Mouse (Mus musculus) myocyte (in vitro differentiated cells): ENCODE results near the gene Rbm6. TPM values are rescaled to one million over a fixed set of nuclear protein-coding genes. Genes with fewer than 3 reads are reported as not detected.

Source experiments
- H3K27me3 ChIP-seq: one replicate; pipeline ENCODE4 v1.6.1; 2011; ENCODE audit not compliant: control insufficient read depth, insufficient read depth, insufficient read length
- H3K36me3 ChIP-seq: one replicate; pipeline ENCODE4 v1.6.1; 2011; ENCODE audit not compliant: control insufficient read depth, insufficient read depth
- H3K4me2 ChIP-seq: one replicate; pipeline ENCODE4 v1.6.1; 2011; ENCODE audit warnings: low read depth, control low read depth
- H3K4me3 ChIP-seq: one replicate; pipeline ENCODE4 v1.5.1; 2011; ENCODE audit warnings: mild to moderate bottlenecking, control low read depth, moderate library complexity
- H3K79me2 ChIP-seq: one replicate; pipeline ENCODE4 v1.6.1; 2011; ENCODE audit not compliant: control insufficient read depth, insufficient read depth
- H3ac ChIP-seq: one replicate; pipeline ENCODE4 v1.6.1; 2011; ENCODE audit not compliant: control insufficient read depth, insufficient read length
- CEBPB ChIP-seq: IDR thresholded peaks from 2 replicates; pipeline ENCODE4 v1.6.1; 2011; ENCODE audit warnings: mild to moderate bottlenecking, moderate library complexity; ENCODE audit not compliant: poor library complexity, insufficient read depth, severe bottlenecking
- E2F4 ChIP-seq: IDR thresholded peaks from one replicate; pipeline ENCODE4 v1.6.1; 2011; ENCODE audit warnings: mild to moderate bottlenecking, control low read depth, moderate library complexity; ENCODE audit not compliant: insufficient read depth
- MAX ChIP-seq: IDR thresholded peaks from one replicate; pipeline ENCODE4 v1.6.1; 2011; ENCODE audit warnings: low read depth, mild to moderate bottlenecking, control low read depth
- MYOD1 ChIP-seq, 3 experiments: IDR thresholded peaks; one replicate each; pipeline ENCODE4 v1.6.1; 2011; ENCODE audit warnings: control low read depth in 2 of 3, low read depth in 2 of 3, mild to moderate bottlenecking in 2 of 3, moderate library complexity in 1 of 3; ENCODE audit not compliant: insufficient read length in 2 of 3, control insufficient read depth in 1 of 3
- MYOG ChIP-seq, 3 experiments: IDR thresholded peaks; one replicate each; pipeline ENCODE4 v1.6.1; 2011; ENCODE audit warnings: control low read depth in 2 of 3, low read depth in 2 of 3, mild to moderate bottlenecking in 2 of 3; ENCODE audit not compliant: insufficient read length in 2 of 3, control insufficient read depth in 1 of 3, insufficient read depth in 1 of 3
- POLR2A ChIP-seq: IDR thresholded peaks from one replicate; pipeline ENCODE4 v1.6.1; 2011; ENCODE audit warnings: low read depth, mild to moderate bottlenecking, control low read depth, moderate library complexity; ENCODE audit not compliant: insufficient read length
- POLR2AphosphoS2 ChIP-seq: IDR thresholded peaks from one replicate; pipeline ENCODE4 v1.6.1; 2011; ENCODE audit warnings: low read depth, control low read depth; ENCODE audit not compliant: insufficient read length
- REST ChIP-seq: IDR thresholded peaks from one replicate; pipeline ENCODE4 v1.6.1; 2011; ENCODE audit warnings: mild to moderate bottlenecking, control low read depth, moderate library complexity; ENCODE audit not compliant: insufficient read depth, insufficient read length
- SRF ChIP-seq: IDR thresholded peaks from one replicate; pipeline ENCODE4 v1.6.1; 2011; ENCODE audit warnings: low read depth; ENCODE audit not compliant: control insufficient read depth, insufficient read length
- TCF12 ChIP-seq: IDR thresholded peaks from one replicate; pipeline ENCODE4 v1.6.1; 2011; ENCODE audit warnings: mild to moderate bottlenecking, control low read depth; ENCODE audit not compliant: poor library complexity, insufficient read depth, severe bottlenecking
- TCF3 ChIP-seq: IDR thresholded peaks from one replicate; pipeline ENCODE4 v1.6.1; 2011; ENCODE audit warnings: low read depth, control low read depth; ENCODE audit not compliant: insufficient read length
- USF1 ChIP-seq: IDR thresholded peaks from one replicate; pipeline ENCODE4 v1.6.1; 2011; ENCODE audit warnings: low read depth, mild to moderate bottlenecking, control low read depth, moderate library complexity
- polyA plus RNA-seq: library from polyadenylated mRNA; unstranded; fragments of >200 nt; fragmentation: generic; extraction: Trizol; gene quantifications from one replicate; pipeline ENCODE4 v1.2.1, GENCODE M21; 2012; ENCODE audit warnings: missing spikeins

The Rbm6 gene
- polyA plus RNA-seq, 1 experiment, result 10.2 TPM

DNA sequence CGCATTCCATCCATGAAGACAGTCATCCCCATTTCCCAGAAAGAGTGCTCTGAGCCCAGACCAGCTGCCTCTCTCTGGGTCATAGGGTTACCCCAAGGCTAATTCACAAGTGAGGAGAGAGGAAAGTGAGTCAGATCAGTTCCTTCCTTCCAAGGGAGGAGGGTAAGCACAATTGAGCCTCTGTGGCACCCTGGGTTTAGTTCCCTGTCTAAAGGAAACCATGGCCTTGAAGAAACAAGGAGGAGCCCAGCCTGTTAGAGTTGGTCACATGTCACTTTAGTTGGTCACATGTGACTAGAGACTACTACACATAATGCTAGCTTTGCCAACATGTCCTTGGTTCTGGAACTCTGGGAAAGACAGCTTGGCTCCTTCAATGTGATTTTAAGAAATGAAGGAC, 148.2 kb downstream of the Rbm6 start:
- Histone ChIP-seq H3K27me3 (no peaks in the 10 kb centered on the region), H3K36me3 (no peaks in the 10 kb centered on the region), H3K4me2 (no peak overlapping the region), H3K4me3 (no peak overlapping the region), H3K79me2 (no peaks in the 10 kb centered on the region), H3ac (no peak overlapping the region)
- TF ChIP-seq POLR2A (no peak), MYOG (IDR thresholded peaks at IDR 0.05; ENCODE audit: control insufficient read depth in 1 of 3, insufficient read depth in 1 of 3, insufficient read length in 2 of 3, low read depth in 2 of 3) (no peak), CEBPB (no peak), REST (no peak), USF1 (no peak), MAX (no peak), MYOD1 (IDR thresholded peaks at IDR 0.05; ENCODE audit: control insufficient read depth in 1 of 3, insufficient read length in 2 of 3, low read depth in 2 of 3) (no peak), POLR2AphosphoS2 (no peak), E2F4 (no peak), TCF3 (no peak), TCF12 (no peak), SRF (no peak)

DNA sequence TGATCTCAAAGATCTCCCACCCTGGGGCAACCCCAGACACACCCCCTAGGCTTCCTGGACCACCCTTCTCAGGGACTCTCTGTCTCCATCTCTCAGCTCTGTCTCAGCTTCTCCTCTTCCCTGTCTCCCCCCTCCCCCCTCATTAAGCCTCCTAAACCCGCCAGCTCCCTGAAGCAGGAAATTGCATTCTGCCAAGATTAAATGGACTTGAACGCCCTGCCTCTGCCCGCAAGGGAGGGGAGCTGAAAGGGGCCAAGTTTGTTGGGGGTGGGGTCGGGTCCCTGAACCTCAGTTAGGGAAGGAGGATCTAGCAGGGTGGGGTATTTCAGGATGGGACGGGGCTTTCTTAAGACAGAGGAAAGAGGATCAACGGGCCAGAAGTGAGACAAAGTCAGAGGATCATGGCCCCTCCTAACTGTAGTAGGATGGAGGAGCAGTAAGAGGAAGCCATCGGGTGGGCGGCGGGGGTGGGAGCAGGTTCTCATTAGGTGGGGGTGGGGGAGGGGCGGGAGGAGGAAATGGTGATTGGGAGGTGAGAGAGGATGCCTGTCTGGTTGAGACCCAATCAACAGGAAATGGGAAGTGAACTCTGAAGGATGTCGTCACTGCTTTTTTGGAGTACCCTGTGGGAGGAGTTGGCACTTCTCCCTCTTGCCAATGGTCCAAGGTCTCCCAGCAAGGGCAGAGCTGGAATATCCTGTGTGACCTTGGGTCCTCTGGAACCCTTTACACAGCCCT, 149.1 kb downstream of the Rbm6 start:
- Histone ChIP-seq H3K27me3 (peaks cover 6% of the 10 kb centered on the region), H3K36me3 (no peaks in the 10 kb centered on the region), H3K4me2 (no peak overlapping the region), H3ac (no peak overlapping the region), H3K4me3 (no peak overlapping the region), H3K79me2 (no peaks in the 10 kb centered on the region)
- TF ChIP-seq REST (no peak), MYOG (IDR thresholded peaks at IDR 0.05; ENCODE audit: control insufficient read depth in 1 of 3, insufficient read depth in 1 of 3, insufficient read length in 2 of 3, low read depth in 2 of 3) (no peak), POLR2AphosphoS2 (no peak), TCF3 (no peak), MYOD1 (IDR thresholded peaks at IDR 0.05; ENCODE audit: control insufficient read depth in 1 of 3, insufficient read length in 2 of 3, low read depth in 2 of 3) (no peak)

Other genes with a start within 250 kb of the Rbm6 start
- 499 TPM for gene Gnai2, start 237.9 kb downstream of the Rbm6 start, polyA plus RNA-seq
- 0.06 TPM for gene Slc38a3, start 203.7 kb downstream of the Rbm6 start, polyA plus RNA-seq
- not detected for gene Gnat1, start 193.5 kb downstream of the Rbm6 start, polyA plus RNA-seq
- 1.4 TPM for gene Sema3f, start 162.8 kb downstream of the Rbm6 start, polyA plus RNA-seq
- gene Rbm5, start 102.2 kb downstream of the Rbm6 start, polyA plus RNA-seq, result 37.6 TPM
- gene Mon1a, start 14.9 kb upstream of the Rbm6 start, polyA plus RNA-seq, result 8.4 TPM
- 0.04 TPM for gene Mst1r, start 33.6 kb upstream of the Rbm6 start, polyA plus RNA-seq
- not detected for gene Actl11, start 55.2 kb upstream of the Rbm6 start, polyA plus RNA-seq
- gene Camkv, start 62.4 kb upstream of the Rbm6 start, polyA plus RNA-seq, result 0.06 TPM
- gene Traip, start 76.9 kb upstream of the Rbm6 start, polyA plus RNA-seq, result 4.7 TPM
- 1.2 TPM for gene Uba7, start 102.3 kb upstream of the Rbm6 start, polyA plus RNA-seq
- not detected for gene Gm20661, start 109.8 kb upstream of the Rbm6 start, polyA plus RNA-seq
- 1.1 TPM for gene Inka1, start 112.6 kb upstream of the Rbm6 start, polyA plus RNA-seq
- gene Cdhr4, start 119.3 kb upstream of the Rbm6 start, polyA plus RNA-seq, result not detected
- 0.82 TPM for gene Gm20662, start 123.1 kb upstream of the Rbm6 start, polyA plus RNA-seq
- 34.4 TPM for gene Ip6k1, start 129.3 kb upstream of the Rbm6 start, polyA plus RNA-seq
- gene Gmppb, start 176.0 kb upstream of the Rbm6 start, polyA plus RNA-seq, result 32.0 TPM
- 1.8 TPM for gene Amigo3, start 179.9 kb upstream of the Rbm6 start, polyA plus RNA-seq
- 0.65 TPM for gene Mst1, start 207.2 kb upstream of the Rbm6 start, polyA plus RNA-seq
- 33.4 TPM for gene Rnf123, start 210.1 kb upstream of the Rbm6 start, polyA plus RNA-seq
- 59.0 TPM for gene Apeh, start 221.4 kb upstream of the Rbm6 start, polyA plus RNA-seq